Mouse (Mus musculus) limb, embryonic 10.5 days (tissue): Measurements from ENCODE around the gene Asah2. TPM values are rescaled to one million over a fixed set of nuclear protein-coding genes. Genes with fewer than 3 reads are reported as not detected.

Experiments used
- DNase-seq: peaks from one replicate; pipeline ENCODE4 v3.0.0-alpha.2; 2017; ENCODE audit warnings: low spot score
- H3K27ac ChIP-seq: fragments of 300-500 bp; sonication (generic); 2 replicates; pipeline ENCODE4 v1.5.1; 2016; ENCODE audit warnings: mild to moderate bottlenecking
- H3K27me3 ChIP-seq: fragments of 300-500 bp; sonication (generic); 2 replicates; pipeline ENCODE4 v1.6.1; 2016; ENCODE audit warnings: low read depth, mild to moderate bottlenecking; ENCODE audit not compliant: poor library complexity, severe bottlenecking
- H3K36me3 ChIP-seq: fragments of 300-500 bp; sonication (generic); 2 replicates; pipeline ENCODE4 v1.6.1; 2016; ENCODE audit warnings: mild to moderate bottlenecking, moderate library complexity
- H3K4me1 ChIP-seq: fragments of 300-500 bp; sonication (generic); 2 replicates; pipeline ENCODE4 v1.6.1; 2016
- H3K4me3 ChIP-seq: fragments of 300-500 bp; sonication (generic); 2 replicates; pipeline ENCODE4 v1.5.1; 2016; ENCODE audit warnings: mild to moderate bottlenecking, moderate library complexity
- H3K9me3 ChIP-seq: fragments of 300-500 bp; sonication (generic); replicated peaks from 2 replicates; pipeline ENCODE4 v1.6.1; 2016; ENCODE audit warnings: mild to moderate bottlenecking
- WGBS: fragments of 180-500 bp; shearing (Covaris S2); methylation state at CpG from one replicate; pipeline ENCODE4 v1.1.7; 2016; 5-methylcytosine and 5-hydroxymethylcytosine counted together
- polyA plus RNA-seq: library from polyadenylated mRNA; unstranded; fragments of >200 nt; fragmentation: Nextera tagmentation; extraction: Ambion mirVana; gene quantifications from 2 replicates; pipeline ENCODE4 v1.2.1, GENCODE M21; 2016

The Asah2 gene
- polyA plus RNA-seq, 1 experiment from 2014 or later = 0.73 TPM

DNA sequence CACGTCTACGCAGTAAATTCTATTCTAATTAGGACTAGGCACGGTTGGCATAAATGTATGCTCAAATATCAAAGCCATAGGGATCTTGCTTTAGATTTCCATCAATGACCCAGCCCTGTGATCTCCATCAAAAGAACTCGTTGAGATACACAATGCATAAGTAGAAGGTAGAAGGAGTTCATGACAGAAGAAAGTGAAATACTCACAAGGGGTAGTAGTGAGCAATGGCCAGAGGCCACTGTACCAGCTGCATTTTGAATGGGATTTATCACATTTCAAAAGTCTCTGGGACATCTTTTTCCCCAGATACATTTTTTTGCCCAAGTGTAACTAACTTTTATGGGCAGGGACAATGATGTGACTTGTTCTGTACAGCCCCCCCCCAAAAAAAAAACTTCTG, 153.7 kb downstream of the Asah2 start:
- no peak for DNase-seq
- no peaks in the 10 kb centered on the region for H3K9me3 ChIP-seq
- 75% methylated on average over 4 of the region's 4 CpGs for WGBS
- no peaks in the 10 kb centered on the region for H3K27me3 ChIP-seq
- no peaks in the 10 kb centered on the region for H3K4me1 ChIP-seq
- no peaks in the 10 kb centered on the region for H3K36me3 ChIP-seq
- H3K27ac ChIP-seq = no peak overlapping the region
- no peak overlapping the region for H3K4me3 ChIP-seq

DNA sequence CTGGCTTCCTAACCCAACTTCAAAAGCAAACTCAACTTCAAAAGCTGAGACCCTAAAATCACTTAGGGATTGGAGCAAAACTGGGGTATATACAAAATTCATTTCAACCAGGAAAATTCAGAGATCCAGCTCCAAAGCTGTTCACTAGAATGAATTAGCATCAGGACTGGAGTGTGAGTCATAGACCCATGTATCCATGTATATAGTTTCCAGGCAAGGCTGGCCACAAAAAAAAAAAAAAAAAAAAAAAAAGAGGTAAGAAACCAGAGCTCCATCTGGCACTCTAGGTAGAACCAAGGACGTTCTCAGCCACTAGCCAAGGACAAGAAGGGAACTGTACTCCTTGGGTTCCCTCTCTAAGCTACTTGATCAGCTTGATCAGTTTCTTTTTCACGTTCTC, 154.2 kb downstream of the Asah2 start:
- no peak overlapping the region for H3K4me3 ChIP-seq
- no peak overlapping the region for H3K27ac ChIP-seq
- H3K4me1 ChIP-seq = no peaks in the 10 kb centered on the region
- 72% methylated on average over 2 of the region's 2 CpGs for WGBS
- H3K9me3 ChIP-seq = no peaks in the 10 kb centered on the region
- no peak for DNase-seq
- H3K36me3 ChIP-seq = no peaks in the 10 kb centered on the region
- H3K27me3 ChIP-seq = no peaks in the 10 kb centered on the region

- no peaks in the 10 kb centered on the region for H3K27me3 ChIP-seq
- H3K27ac ChIP-seq = no peak overlapping the region
- 87% methylated on average over 7 of the region's 7 CpGs for WGBS
- no peak for DNase-seq
- no peak overlapping the region for H3K4me3 ChIP-seq
- no peaks in the 10 kb centered on the region for H3K9me3 ChIP-seq
- H3K36me3 ChIP-seq = no peaks in the 10 kb centered on the region
- H3K4me1 ChIP-seq = no peaks in the 10 kb centered on the region
Measured at GRCm38 (mm10) chr19:31950793-31951489, 157.1 kb downstream of the Asah2 start.

Other genes starting within 250 kb of the Asah2 start
- gene A1cf, start 239.4 kb downstream of the Asah2 start, polyA plus RNA-seq = not detected in 2 replicates